Mouse (Mus musculus): ENCODE results near the gene Apaf1.

Apaf1 gene

DNA sequence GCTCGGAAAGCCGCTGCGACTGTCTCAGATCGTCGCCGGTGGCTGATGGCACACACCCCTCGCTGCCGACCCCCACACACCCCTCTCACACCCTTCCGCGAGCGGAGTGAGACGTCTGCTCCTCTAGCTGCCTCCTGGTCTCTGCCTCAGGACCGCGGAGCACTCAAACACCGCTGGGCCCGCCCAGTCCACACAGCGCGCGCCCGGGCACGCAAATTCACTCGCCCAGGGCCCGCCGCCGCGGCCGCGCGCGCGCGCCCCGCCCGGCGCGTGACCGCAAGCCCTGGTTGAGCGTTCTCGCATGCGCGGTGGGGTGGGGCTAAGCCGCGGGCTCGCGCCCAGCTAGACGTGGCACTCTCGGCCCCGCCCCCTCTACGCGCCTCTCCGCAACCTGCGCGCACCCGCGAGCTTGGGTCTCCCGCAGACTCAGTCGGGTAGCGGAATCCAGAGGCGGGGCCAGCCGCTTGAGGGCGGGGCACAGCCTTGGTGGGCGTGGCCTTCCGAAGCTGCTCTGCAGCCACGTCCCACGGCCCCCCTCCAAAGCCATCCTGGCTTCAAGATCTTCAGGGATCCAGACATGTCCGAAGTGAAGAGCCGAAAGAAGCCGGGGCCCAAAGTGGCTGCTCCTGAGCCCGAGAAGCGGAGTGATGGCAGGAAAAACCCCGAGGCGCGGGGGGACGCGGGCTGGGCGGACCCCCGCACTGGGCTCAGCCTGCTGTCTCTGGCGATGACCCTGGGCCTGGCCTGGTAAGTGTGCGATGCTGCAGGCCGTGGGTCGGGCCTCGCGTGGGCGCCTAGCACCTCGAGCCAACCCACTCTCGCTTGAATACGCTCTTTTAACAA, at the start of gene Apaf1, which contains the start of gene Ikbip:
Apaf1 (minus strand) TSS at position 221 of the 843 bp plus-strand sequence.
Ikbip (plus strand) TSS at position 391 of the 843 bp plus-strand sequence.
- peak; percentile 100 for DNase-seq

DNA sequence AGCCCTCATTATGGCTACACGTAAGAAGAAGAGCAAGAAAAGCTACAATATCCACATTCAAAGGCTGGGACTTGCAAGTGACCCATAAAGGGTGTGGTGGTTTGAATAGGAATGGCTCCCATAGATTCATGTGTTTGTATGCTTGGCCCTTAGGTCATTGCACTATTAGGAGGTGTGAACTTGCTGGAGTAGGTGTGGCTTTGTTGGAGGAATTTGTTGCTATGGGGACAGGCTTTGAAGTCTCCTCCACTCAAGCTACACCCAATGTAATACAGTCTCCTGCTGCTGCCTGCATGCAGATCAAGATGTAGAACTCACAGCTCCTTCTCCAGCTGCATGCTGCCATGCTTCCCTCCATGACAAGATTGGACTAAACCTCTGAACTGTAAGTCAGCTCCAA, 49.0 kb upstream of the Apaf1 start:
- no peak for DNase-seq

DNA sequence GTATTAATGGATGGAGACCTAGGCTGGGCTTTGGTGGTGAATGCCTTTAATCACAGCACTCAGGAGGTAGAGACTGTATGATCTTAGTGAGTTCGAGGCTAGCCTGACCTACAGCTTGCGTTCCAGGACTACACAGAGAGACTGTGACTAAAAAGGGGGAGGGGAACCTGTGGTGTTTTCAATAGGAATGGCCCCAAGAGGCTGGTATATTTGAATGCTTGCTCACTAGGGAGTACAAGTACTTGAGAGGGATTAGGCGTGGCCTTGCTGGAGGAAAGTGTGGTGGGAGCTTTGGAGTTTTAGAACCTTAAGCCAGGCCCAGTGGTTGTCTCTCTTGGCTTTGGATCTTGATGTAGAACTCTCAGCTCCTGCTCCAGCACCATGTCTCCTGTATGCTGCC, 48.2 kb upstream of the Apaf1 start:
- no peak for DNase-seq

DNA sequence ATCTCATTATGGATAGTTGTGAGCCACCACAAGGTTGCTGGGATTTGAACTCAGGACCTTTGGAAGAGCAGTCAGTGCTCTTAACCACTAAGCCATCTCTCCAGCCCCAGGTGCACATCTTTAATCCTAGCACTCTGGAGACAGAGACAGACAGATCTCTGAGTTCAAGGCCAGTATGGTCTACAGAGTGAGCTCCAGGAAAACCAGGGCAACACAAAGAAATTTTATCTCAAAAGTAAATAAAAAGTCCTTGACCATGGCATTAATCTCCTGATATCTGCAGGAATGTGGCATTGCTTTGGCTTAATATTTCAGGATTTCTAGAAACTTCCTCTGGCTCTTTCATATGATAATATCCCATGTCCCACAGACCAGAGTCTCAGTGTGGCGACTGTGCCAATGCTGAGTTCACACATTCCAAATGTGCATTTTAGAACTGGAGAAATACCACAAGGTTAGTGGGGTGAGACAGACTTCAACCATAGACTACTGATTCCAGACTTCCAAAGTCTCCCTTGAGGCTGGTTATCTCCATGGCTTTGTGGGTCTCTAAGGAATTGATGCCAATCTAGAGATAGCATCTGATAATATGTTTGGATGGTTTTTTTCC, 46.1 kb upstream of the Apaf1 start:
- DNase-seq: no peak

DNA sequence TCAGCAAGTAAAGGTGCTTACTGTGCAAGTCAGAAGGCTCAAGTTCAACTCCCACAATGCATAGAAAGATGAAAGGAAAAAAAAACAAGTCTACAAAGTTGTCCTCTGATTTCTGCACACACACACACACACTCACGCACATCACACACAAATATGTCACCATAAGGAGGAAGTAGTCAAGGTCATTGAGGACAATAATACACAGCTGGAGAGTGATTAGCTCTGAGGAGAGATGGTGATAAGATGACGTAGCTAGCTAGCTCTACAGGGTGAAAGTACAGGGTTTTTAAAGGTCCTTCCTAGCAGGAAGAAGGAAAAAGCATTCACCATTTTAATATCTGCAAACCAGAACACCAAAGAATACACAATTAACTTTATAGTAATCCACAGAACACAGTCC, 44.8 kb upstream of the Apaf1 start:
- no peak for DNase-seq

DNA sequence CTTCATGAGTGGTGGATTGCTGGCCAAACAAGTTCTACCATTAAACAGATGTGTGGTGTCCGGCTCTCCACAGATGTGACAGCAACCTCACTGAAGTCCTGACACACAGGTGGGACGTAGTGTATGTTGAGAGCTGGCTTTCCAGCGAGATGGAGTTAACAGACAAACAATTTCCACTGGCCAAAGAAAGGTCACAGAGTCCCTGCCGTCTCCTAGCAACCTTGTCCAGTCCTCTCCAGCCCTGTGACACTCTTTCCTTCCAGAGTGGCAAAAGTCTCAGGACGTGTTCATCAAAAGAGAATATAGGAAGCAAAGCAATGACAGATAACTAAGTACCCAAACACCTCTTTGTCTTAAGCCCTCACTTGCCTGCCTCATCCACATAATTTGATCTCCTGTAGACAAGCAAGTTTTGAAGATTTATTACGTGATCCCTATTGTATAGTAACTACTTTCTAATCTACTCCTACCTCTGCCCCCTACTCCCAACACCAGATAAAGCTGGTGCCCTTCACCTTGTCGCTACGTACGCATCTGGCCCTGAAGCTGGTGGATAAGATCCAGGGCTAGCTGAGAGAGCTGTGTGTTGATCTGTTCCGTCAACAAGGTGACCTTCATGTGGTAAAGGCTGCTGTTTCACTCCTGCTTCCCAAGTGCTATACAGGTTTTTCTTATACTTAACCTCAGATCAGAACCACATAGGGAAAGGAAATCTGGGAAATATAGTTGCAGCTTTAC, 44.2 kb upstream of the Apaf1 start:
- no peak for DNase-seq

- DNase-seq: peak; percentile 99
Observed at GRCm38 (mm10) chr10:91123828-91124822, 41.6 kb upstream of the Apaf1 start, which contains the start of gene Slc25a3. Slc25a3 (minus strand) TSS chr10:91124059.

GRCm38 (mm10) chr10:91123281-91123827, 40.8 kb upstream of the Apaf1 start:
- DNase-seq: no peak

DNA sequence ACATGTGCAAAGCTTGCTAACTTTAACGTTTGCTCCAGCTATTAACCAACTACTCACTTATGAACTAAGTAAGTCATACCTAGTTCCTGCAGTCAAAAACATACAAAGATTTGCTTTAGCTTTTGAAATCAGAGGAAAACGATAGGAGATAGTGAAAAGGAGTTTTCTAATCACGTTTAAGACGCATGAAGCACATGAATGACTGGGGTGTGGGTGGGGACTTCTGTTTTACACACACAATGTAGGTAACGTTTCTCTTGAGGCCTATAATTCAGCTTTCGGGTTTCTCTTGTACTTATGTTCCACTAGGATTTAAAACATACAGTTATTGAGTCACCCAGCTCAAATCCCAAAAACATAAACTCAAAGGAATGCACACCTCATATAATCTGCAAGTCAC, 40.1 kb upstream of the Apaf1 start:
- DNase-seq: no peak

GRCm38 (mm10) chr10:91116958-91117357, 34.4 kb upstream of the Apaf1 start:
- no peak for DNase-seq

DNA sequence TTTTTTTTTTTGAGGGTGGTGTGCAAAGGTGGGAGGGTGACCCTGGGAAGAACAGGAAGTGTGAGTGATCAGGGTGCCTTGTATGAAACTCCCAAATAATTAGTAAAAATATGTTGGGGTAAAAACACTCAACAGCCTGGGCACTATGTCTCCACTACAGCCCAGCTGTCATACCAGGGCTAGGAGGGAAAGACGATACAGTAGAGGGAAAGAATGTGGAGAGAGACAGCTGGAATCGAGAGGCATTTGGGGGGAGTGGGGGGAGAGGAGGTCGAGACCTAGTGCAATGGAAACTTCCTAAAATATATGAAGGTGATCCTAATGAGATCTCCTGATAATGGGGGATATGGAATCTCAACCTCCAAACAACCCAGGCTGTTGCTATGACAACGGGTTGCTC, 27.3 kb upstream of the Apaf1 start:
- no peak for DNase-seq

GRCm38 (mm10) chr10:91105981-91106380, 23.4 kb upstream of the Apaf1 start:
- no peak for DNase-seq

- DNase-seq: no peak
Observed at GRCm38 (mm10) chr10:91102799-91103590, 20.4 kb upstream of the Apaf1 start.

DNA sequence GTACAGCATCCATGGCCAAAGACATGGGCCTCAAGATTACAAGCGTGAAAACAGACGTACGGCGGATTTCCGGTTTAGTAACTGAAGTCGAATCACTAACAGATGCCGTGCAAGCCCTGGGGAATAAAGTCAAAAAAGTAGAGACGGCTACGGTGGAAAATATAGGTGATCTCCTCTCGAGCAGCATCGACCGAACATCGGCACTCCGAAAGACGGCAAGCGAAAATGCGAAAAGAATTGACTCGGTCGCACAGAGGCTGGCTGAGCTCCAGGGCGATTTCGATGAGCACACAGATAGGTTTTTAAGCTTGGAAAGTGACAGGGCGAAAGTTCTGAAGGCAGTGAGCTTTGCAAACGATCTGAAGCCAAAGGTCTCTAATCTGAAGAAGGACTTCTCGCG, 19.4 kb upstream of the Apaf1 start:
- no peak for DNase-seq

DNA sequence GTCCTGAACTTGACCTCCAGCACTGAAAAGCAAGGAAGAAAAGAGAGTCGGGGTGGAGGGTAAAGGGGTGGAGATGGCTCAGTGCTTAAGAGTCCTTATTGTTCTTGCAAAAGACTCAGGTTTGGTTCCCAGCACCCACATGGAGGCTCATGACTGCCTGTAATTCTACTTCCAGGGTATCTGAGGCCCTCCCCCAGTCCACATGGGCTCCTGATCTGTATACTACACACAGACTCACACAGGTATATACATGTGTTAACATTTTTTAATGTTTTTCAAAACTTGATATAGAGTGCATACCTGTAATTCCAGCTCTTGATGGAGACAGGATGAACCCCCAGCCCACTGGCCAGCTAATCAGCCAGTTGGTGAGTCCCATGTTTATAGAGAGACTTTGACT, 17.5 kb upstream of the Apaf1 start:
- no peak for DNase-seq

DNA sequence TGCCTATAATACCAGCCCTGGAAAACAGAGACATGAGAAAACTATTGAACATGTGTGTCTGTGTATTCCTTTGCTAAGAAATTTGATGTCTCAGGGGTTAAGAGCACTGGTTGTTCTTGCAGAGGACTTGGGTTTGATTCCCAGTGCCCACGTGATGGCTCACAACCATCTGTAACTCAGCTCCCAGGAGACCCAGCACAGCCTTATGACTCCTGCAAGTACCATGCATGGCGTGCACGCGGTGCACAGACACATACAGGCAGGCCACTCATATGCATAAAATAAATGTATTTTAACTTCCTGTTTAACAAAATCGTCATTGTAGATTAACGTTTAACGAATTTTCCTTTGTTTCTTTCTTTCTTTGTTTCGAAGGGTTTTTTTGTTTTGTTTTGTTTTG, 15.5 kb upstream of the Apaf1 start:
- DNase-seq: no peak

DNA sequence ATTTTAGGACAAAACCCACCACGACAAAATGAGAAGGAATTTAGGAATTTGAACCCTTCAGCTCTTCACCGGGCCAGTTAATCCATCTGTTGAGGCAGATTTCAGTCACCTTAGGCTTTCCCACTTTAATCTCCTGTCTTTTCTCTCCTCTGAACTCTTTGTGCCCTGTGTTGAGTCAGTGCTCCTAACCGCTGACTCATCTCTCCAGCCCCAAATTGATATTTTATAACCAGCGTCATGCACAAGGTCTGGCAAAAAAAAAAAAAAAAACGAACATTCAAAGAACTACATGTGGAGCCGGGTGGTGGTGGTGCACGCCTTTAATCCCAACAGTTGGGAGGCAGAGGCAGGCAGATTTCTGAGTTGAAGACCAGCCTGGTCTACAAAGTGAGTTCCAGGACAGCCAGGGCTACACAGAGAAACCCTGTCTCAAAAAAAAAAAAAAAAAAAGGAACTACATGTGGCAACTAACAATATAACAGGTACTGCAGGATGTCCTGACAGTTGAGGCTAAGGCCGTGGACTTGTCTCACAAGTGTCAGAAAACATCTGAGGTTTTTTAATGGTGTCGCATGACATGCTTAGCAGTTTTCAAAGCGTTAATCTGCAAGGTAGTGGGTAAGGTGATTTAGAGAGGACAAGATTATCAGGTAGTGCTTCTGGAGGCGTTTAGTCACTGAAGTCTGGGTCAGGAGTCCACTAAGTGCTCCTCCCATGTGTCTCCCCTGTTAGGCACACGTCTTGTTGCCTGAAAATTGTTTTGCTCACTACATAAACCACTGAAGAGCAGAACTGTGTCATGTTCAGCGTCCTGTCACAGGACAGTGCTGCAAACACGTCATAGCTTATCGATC, 11.9 kb upstream of the Apaf1 start:
- DNase-seq: no peak

- DNase-seq: no peak
Observed at GRCm38 (mm10) chr10:91092812-91093211, 10.2 kb upstream of the Apaf1 start.

DNA sequence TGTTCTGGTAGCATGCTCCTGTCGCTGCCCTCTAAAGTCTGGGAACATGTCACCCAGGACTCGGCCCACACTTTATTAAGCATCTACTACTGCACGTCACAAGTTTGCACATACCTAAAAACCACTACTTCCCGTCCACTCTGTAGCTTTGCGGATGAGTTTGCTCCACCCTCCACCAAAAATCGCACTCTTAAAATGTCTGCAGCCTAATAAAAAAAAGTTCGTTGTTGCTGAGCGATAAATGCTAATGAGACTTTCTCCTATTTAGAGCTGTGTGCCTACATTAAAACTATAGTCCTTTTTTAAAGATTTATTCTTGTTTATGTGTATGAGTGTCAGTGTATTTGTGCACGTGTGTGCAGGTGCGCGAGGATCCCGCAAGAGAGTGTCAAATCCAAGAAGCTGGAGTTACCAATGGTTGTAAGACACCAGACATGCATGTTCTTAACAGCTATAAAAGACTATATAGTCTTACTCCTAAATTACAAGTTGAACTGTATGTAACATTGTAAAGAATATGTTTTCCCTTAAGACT, 890 bp upstream of the Apaf1 start:
- no peak for DNase-seq

GRCm38 (mm10) chr10:91081959-91082507, 537 bp downstream of the Apaf1 start:
- no peak for DNase-seq

All from layer of hippocampus, adult 9-11 months (tissue).